In the genomic region with DNA sequence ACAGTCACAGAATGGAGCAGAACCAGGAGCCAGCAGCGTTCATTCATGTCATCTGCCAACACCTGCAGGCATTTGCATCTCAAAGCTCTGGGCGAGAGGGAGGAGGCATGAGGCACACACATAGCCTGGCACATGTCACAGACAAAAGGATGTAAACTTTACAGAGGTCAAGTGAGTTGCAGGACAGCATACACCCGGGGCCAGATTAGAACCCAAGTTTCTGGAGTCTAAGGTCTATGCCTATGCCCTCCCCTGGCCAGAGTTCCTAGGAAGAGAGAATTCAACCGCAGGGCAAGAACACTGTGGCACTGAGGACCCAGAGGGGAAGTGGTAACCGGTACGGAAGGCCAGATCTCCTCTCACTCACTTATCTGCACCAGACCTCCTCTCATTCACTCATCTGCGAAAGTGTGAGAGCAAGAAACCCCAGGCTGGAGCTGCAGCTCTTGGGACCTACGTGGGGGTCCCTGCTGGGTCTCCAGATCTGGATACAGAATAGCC, we compare ENCODE assay signal across 12 mouse cellular contexts. TPM values are rescaled to one million over a fixed set of nuclear protein-coding genes. Genes with fewer than 3 reads are reported as not detected.
A peak's percentile ranks its signal among the peaks of the same experiment; 100 is the strongest.
DNase-seq lines count a peak whose midpoint lies in the region; ATAC-seq and TF ChIP-seq lines count a peak whose summit lies in the region.
"Had no signal": no experiment of that assay in that cellular context is flagged by ENCODE, and none has a peak within 500 bp of the region (broad histone marks: within the 10 kb centered on the region; RNA-seq: fewer than 3 reads in every experiment).

A gene (plus strand): TSS at position 324 of the 501 bp plus-strand sequence.

- no peak for TF ChIP-seq CTCF in lung, adult 2 months (IDR thresholded peaks at IDR 0.05; ENCODE audit: insufficient read depth, low read length)

- no peak for ATAC-seq in liver, embryonic 16.5 days (ENCODE audit: low read depth)
- ATAC-seq in hindbrain, embryonic 16.5 days: no peak

- TF ChIP-seq POLR2A in lung, adult 2 months (IDR thresholded peaks at IDR 0.05; ENCODE audit: borderline replicate concordance, extremely low read depth, low read depth, low read length): no peak

- H3K4me1 ChIP-seq in lung, adult 2 months (ENCODE audit: control insufficient read depth, insufficient read depth, low read length): no peaks in the 10 kb centered on the region
- peaks cover 46% of the 10 kb centered on the region for H3K4me1 ChIP-seq in liver, embryonic 16.5 days (ENCODE audit: control insufficient read depth, low read depth, low read length)
- no peaks in the 10 kb centered on the region for H3K4me1 ChIP-seq in hindbrain, embryonic 16.5 days (ENCODE audit: control insufficient read depth, insufficient read depth, low read depth, low read length)
- H3K4me1 ChIP-seq: forebrain, embryonic 12.5 days; midbrain, embryonic 12.5 days; stomach, embryonic 15.5 days had no signal

- DNase-seq in lung, adult 2 months: no peak
- DNase-seq in lung, adult 18-20 months: no peak
- peak; percentile 51 for DNase-seq in T-cell, adult 2 months (ENCODE audit: low spot score)
- DNase-seq in thymus, postnatal 10 days (ENCODE audit: low spot score in 2 of 2): peak; percentile 37 to 44
- no peak for DNase-seq in left cerebral cortex, postnatal 4 days
- no peak for DNase-seq in left cerebral cortex, postnatal 25 days (ENCODE audit: low spot score in 2 of 2)
- DNase-seq: kidney, adult 8-10 months had no signal

- no peaks in the 10 kb centered on the region for H3K9me3 ChIP-seq in liver, embryonic 16.5 days (replicated peaks; ENCODE audit: control insufficient read depth, low read length)
- H3K9me3 ChIP-seq in hindbrain, embryonic 16.5 days (ENCODE audit: control insufficient read depth, low read length): no peaks in the 10 kb centered on the region
- H3K9me3 ChIP-seq: forebrain, embryonic 12.5 days; midbrain, embryonic 12.5 days; stomach, embryonic 15.5 days had no signal

- peak within 1 kb of the TSS; percentile 36 for H3K4me3 ChIP-seq in lung, adult 2 months (replicated peaks; ENCODE audit: extremely low read depth, low read depth, low read length)
- H3K4me3 ChIP-seq in liver, embryonic 16.5 days (ENCODE audit: low read depth, low read length): peak within 1 kb of the TSS; percentile 49
- no peak within 1 kb of the TSS for H3K4me3 ChIP-seq in hindbrain, embryonic 16.5 days (ENCODE audit: low read length)
- H3K4me3 ChIP-seq: forebrain, embryonic 12.5 days; midbrain, embryonic 12.5 days; stomach, embryonic 15.5 days had no signal

- intact Hi-C loops in left cerebral cortex, postnatal 4 days (cut with DNase I): no loop called here
- intact Hi-C loops in left cerebral cortex, postnatal 25 days (cut with DNase I): no loop called here

- peak within 1 kb of the TSS; percentile 42 for H3K4me2 ChIP-seq in liver, embryonic 16.5 days (ENCODE audit: low read depth, low read length)
- H3K4me2 ChIP-seq in hindbrain, embryonic 16.5 days (ENCODE audit: low read length): no peak within 1 kb of the TSS
- H3K4me2 ChIP-seq: forebrain, embryonic 12.5 days; midbrain, embryonic 12.5 days; stomach, embryonic 15.5 days had no signal

- 47% methylated on average over 8 of the region's 8 CpGs for WGBS in lung, adult 2 months
- 12% methylated on average over 8 of the region's 8 CpGs for WGBS in liver, embryonic 16.5 days (ENCODE audit: insufficient replicate concordance)
- 59% methylated on average over 8 of the region's 8 CpGs for WGBS in hindbrain, embryonic 16.5 days

- peak within 1 kb of the TSS; percentile 32 for H3K9ac ChIP-seq in liver, embryonic 16.5 days (ENCODE audit: low read depth, low read length)
- no peak within 1 kb of the TSS for H3K9ac ChIP-seq in hindbrain, embryonic 16.5 days (ENCODE audit: low read depth, low read length)
- H3K9ac ChIP-seq: forebrain, embryonic 12.5 days; midbrain, embryonic 12.5 days; stomach, embryonic 15.5 days had no signal

- no peaks in the 10 kb centered on the region for H3K36me3 ChIP-seq in liver, embryonic 16.5 days (ENCODE audit: control insufficient read depth, insufficient read depth)
- H3K36me3 ChIP-seq in hindbrain, embryonic 16.5 days (ENCODE audit: control insufficient read depth, insufficient read depth, low read length): no peaks in the 10 kb centered on the region
- H3K36me3 ChIP-seq: forebrain, embryonic 12.5 days; midbrain, embryonic 12.5 days; stomach, embryonic 15.5 days had no signal

- H3K27ac ChIP-seq in liver, embryonic 16.5 days (ENCODE audit: low read length): peak within 1 kb of the TSS; percentile 71
- H3K27ac ChIP-seq in hindbrain, embryonic 16.5 days (ENCODE audit: low read depth, low read length): no peak within 1 kb of the TSS
- H3K27ac ChIP-seq: forebrain, embryonic 12.5 days; midbrain, embryonic 12.5 days; stomach, embryonic 15.5 days had no signal

- no peaks in the 10 kb centered on the region for H3K27me3 ChIP-seq in liver, embryonic 16.5 days (ENCODE audit: control insufficient read depth, insufficient read depth, low read depth, low read length)
- H3K27me3 ChIP-seq in hindbrain, embryonic 16.5 days (replicated peaks; ENCODE audit: control insufficient read depth, insufficient read depth, low read length): no peaks in the 10 kb centered on the region
- H3K27me3 ChIP-seq: forebrain, embryonic 12.5 days; midbrain, embryonic 12.5 days; stomach, embryonic 15.5 days had no signal

RNA-seq across cellular contexts. Expression of the gene that starts here (rescaled TPM):
- polyA plus RNA-seq in lung, adult 2 months (2012; rRNA removed): 7.3 and 9.1 TPM in 2 replicates
- 2.9 TPM in 2 replicates for polyA plus RNA-seq in liver, embryonic 16.5 days (2015; fragmentation: Nextera tagmentation; extraction: Ambion mirVana)
- total RNA-seq in left cerebral cortex, postnatal 4 days (2021): under 1 TPM; 0.12 to 0.16 TPM
- polyA plus RNA-seq in hindbrain, embryonic 16.5 days (2015; fragmentation: Nextera tagmentation; extraction: Ambion mirVana): 0.09 and 0.10 TPM in 2 replicates
- under 1 TPM in 1 of 2 experiments, not detected in 1; 0.14 TPM for total RNA-seq in left cerebral cortex, postnatal 25 days (2021)

Comparison
In these comparisons a context has a peak if more than half of its experiments do, and no peak if none do; other contexts are left out.
1. DNase-seq: peak in T-cell, adult 2 months (single experiment) and thymus, postnatal 10 days (2 of 2); none in lung, adult 2 months (single experiment), lung, adult 18-20 months (0 of 2), left cerebral cortex, postnatal 4 days (single experiment) and left cerebral cortex, postnatal 25 days (0 of 2).